Mouse (Mus musculus) adrenal gland (tissue): Measurements from ENCODE around the gene Clip1.
"Not testable (repeated sequence)": the region's sequence is repeated elsewhere in the genome, so short reads cannot be mapped to it uniquely, and the experiment has no call there.

Source experiments
- intact Hi-C: fragments of 180-260 bp; cut with DNase I; formaldehyde crosslinking; loops from one replicate; pipeline ENCODE4 v1.15.1; 2025
- long read RNA-seq, 2 experiments: library from polyadenylated mRNA; unstranded; transcript quantifications; one replicate each; pipeline ENCODE4 v2.0.0; 2020; ENCODE audit warnings: borderline replicate concordance in 1 of 2; ENCODE audit not compliant: insufficient replicate concordance in 1 of 2

The Clip1 gene
- long read RNA-seq, experiment 1, full-length matches to known transcripts: 4 of 56 reads
- long read RNA-seq, experiment 1, partial matches to known transcripts: 41 of 56 reads
- long read RNA-seq, experiment 1, other reads (novel, unspliced or antisense): 11 of 56 reads
- long read RNA-seq, experiment 2, partial matches to known transcripts: 75 of 91 reads
- long read RNA-seq, experiment 2, other reads (novel, unspliced or antisense): 14 of 91 reads

GRCm38 (mm10) chr5:123684221-123685144 lies at the start of gene Clip1:
Clip1 (minus strand) TSS chr5:123684618.
- intact Hi-C loops: no loop called here

GRCm38 (mm10) chr5:123730981-123731380 lies 46.6 kb upstream of the Clip1 start:
- intact Hi-C loops: loop anchor here (10.0 kb wide), 1 partner anchor 664 kb away; no protein-coding TSS in a partner anchor

- intact Hi-C loops: not testable (repeated sequence)
These were observed 39.4 kb upstream of the Clip1 start for GRCm38 (mm10) chr5:123723816-123724215.

- intact Hi-C loops: no loop called here
These were observed 36.2 kb upstream of the Clip1 start, which contains the start of gene Zcchc8 for GRCm38 (mm10) chr5:123720328-123721311. Zcchc8 (minus strand) TSS chr5:123721100.

GRCm38 (mm10) chr5:123714622-123715021 lies 30.2 kb upstream of the Clip1 start:
- intact Hi-C loops: no loop called here

GRCm38 (mm10) chr5:123713782-123714181 lies 29.4 kb upstream of the Clip1 start:
- intact Hi-C loops: no loop called here

- intact Hi-C loops: loop anchor here (5.0 kb wide), 1 partner anchor 33 kb away; no protein-coding TSS in a partner anchor
These were observed 25.2 kb upstream of the Clip1 start for GRCm38 (mm10) chr5:123709571-123709970.

- intact Hi-C loops: loop anchor here (5.0 kb wide), 1 partner anchor 34 kb away; no protein-coding TSS in a partner anchor
These were observed 24.2 kb upstream of the Clip1 start for GRCm38 (mm10) chr5:123708598-123708997.

GRCm38 (mm10) chr5:123700625-123701024 lies 16.2 kb upstream of the Clip1 start:
- intact Hi-C loops: no loop called here

- intact Hi-C loops: loop anchor here (1.0 kb wide), 1 partner anchor 73 kb away; no protein-coding TSS in a partner anchor
These were observed 14.8 kb upstream of the Clip1 start for GRCm38 (mm10) chr5:123699198-123699597.

- intact Hi-C loops: no loop called here
These were observed 12.5 kb upstream of the Clip1 start for GRCm38 (mm10) chr5:123696961-123697360.

GRCm38 (mm10) chr5:123696244-123696643 lies 11.8 kb upstream of the Clip1 start:
- intact Hi-C loops: no loop called here

- intact Hi-C loops: no loop called here
These were observed 10.1 kb upstream of the Clip1 start for GRCm38 (mm10) chr5:123694468-123694867.

- intact Hi-C loops: no loop called here
These were observed 819 bp downstream of the Clip1 start for GRCm38 (mm10) chr5:123683377-123684220.

GRCm38 (mm10) chr5:123683043-123683376 lies 1.4 kb downstream of the Clip1 start:
- intact Hi-C loops: no loop called here

GRCm38 (mm10) chr5:123682372-123682771 lies 2.0 kb downstream of the Clip1 start:
- intact Hi-C loops: no loop called here

GRCm38 (mm10) chr5:123679546-123680263 lies 4.7 kb downstream of the Clip1 start:
- intact Hi-C loops: no loop called here

GRCm38 (mm10) chr5:123679106-123679505 lies 5.3 kb downstream of the Clip1 start:
- intact Hi-C loops: no loop called here

GRCm38 (mm10) chr5:123675717-123676116 lies 8.7 kb downstream of the Clip1 start:
- intact Hi-C loops: no loop called here
